ENCODE assay signal across 1 mouse cellular context in genomic region chr11:103758054-103758453, GRCm38 (mm10).
TF ChIP-seq lines count a peak whose summit lies in the region.

No protein-coding gene starts in this region.

TF ChIP-seq in CH12.LX, 34 proteins besides CTCF, POLR2A, EP300 and RAD21 (continued from another document):
- no peak for TF ChIP-seq MAZ (IDR thresholded peaks at IDR 0.05; ENCODE audit: low read depth, low read length)
- no peak for TF ChIP-seq KAT2A (IDR thresholded peaks at IDR 0.05; ENCODE audit: insufficient replicate concordance, low read length)
- no peak for TF ChIP-seq CHD2 (IDR thresholded peaks at IDR 0.05; ENCODE audit: low read length)
- no peak for TF ChIP-seq RCOR1 (conservative IDR thresholded peaks at IDR 0.05; ENCODE audit: low read depth, low read length)
- TF ChIP-seq TBP (conservative IDR thresholded peaks at IDR 0.05; ENCODE audit: low read depth, low read length) = no peak
- TF ChIP-seq UBTF (IDR thresholded peaks at IDR 0.05; ENCODE audit: low read depth, low read length) = no peak
- TF ChIP-seq PAX5 (IDR thresholded peaks at IDR 0.05; ENCODE audit: low read length) = no peak
- TF ChIP-seq ZKSCAN1 (IDR thresholded peaks at IDR 0.05; ENCODE audit: borderline replicate concordance, low read depth, low read length) = no peak
